ENCODE assay signal across 18 mouse cellular contexts in the genomic region with DNA sequence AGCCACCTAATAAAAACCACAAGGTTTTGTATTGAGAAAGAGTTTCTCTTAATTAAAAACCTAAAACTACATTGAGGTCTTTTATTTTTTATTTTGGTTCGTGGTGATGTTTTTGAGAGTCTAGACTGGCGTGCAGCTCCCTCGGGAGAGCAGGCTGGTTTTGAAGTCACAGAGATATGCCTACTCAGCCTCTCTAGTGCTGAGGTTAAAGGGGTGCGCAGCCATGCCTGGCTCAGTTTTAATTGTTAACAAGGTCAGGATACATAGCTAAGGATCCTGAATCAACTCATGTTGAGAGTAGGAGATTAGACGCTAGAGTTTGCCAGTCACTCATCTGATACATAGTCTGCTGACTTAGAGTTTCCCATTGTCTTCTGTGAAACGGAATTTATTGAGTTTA. TPM values are rescaled to one million over a fixed set of nuclear protein-coding genes. Genes with fewer than 3 reads are reported as not detected.
"Had no signal": no experiment of that assay in that cellular context is flagged by ENCODE, and none has a peak within 500 bp of the region (broad histone marks: within the 10 kb centered on the region; RNA-seq: fewer than 3 reads in every experiment).

No protein-coding gene starts in this region.

- H3K4me3 ChIP-seq: limb, embryonic 15.5 days; liver, embryonic 12.5 days; lung, embryonic 15.5 days; midbrain, embryonic 15.5 days; neural tube, embryonic 13.5 days had no signal

- DNase-seq: layer of hippocampus, adult 9-11 months; left cerebral cortex, postnatal 4 days; retina, postnatal 1 day; right cerebral cortex, postnatal 4 days; spleen, adult 18-20 months; thymus, adult 18-20 months; thymus, postnatal 14 days had no signal

- H3K9me3 ChIP-seq: limb, embryonic 15.5 days; liver, embryonic 12.5 days; lung, embryonic 15.5 days; midbrain, embryonic 15.5 days; neural tube, embryonic 13.5 days had no signal

- H3K27ac ChIP-seq: limb, embryonic 15.5 days; liver, embryonic 12.5 days; lung, embryonic 15.5 days; midbrain, embryonic 15.5 days; neural tube, embryonic 13.5 days had no signal

- H3K27me3 ChIP-seq: limb, embryonic 15.5 days; liver, embryonic 12.5 days; lung, embryonic 15.5 days; midbrain, embryonic 15.5 days; neural tube, embryonic 13.5 days had no signal

- H3K9ac ChIP-seq: limb, embryonic 15.5 days; liver, embryonic 12.5 days; lung, embryonic 15.5 days; midbrain, embryonic 15.5 days; neural tube, embryonic 13.5 days had no signal

- H3K4me1 ChIP-seq: limb, embryonic 15.5 days; liver, embryonic 12.5 days; lung, embryonic 15.5 days; midbrain, embryonic 15.5 days; neural tube, embryonic 13.5 days had no signal

- H3K4me2 ChIP-seq: limb, embryonic 15.5 days; liver, embryonic 12.5 days; lung, embryonic 15.5 days; midbrain, embryonic 15.5 days; neural tube, embryonic 13.5 days had no signal

- ATAC-seq: hindbrain, embryonic 16.5 days; liver, embryonic 12.5 days; midbrain, embryonic 15.5 days had no signal

RNA-seq across cellular contexts. Expression of gene E130116L18Rik, which starts 38.5 kb away (rescaled TPM):
- total RNA-seq: layer of hippocampus, adult 18-20 months; left cerebral cortex, postnatal 4 days; megakaryocyte-erythroid progenitor cell, adult 5-6 weeks had no signal
- polyA plus RNA-seq: hindbrain, embryonic 16.5 days; intestine, embryonic 14.5 days; limb, embryonic 15.5 days; liver, embryonic 16.5 days; lung, embryonic 15.5 days; neural tube, embryonic 13.5 days; stomach, embryonic 14.5 days had no signal
